Mouse (Mus musculus) liver, embryonic 11.5 days (tissue): ENCODE data around the gene Ikzf5. TPM values are rescaled to one million over a fixed set of nuclear protein-coding genes. Genes with fewer than 3 reads are reported as not detected.
A peak's percentile ranks its signal among the peaks of the same experiment; 100 is the strongest.
"Not testable (repeated sequence)": the region's sequence is repeated elsewhere in the genome, so short reads cannot be mapped to it uniquely, and the experiment has no call there.

ENCODE experiments used
- ATAC-seq: fragments of 200-750 bp; cut with Nextera tagmentation; replicated peaks from 2 replicates; pipeline ENCODE4 v1.8.0; 2017; ENCODE audit warnings: moderate number of reproducible peaks, mild to moderate bottlenecking, moderate TSS enrichment, moderate library complexity; ENCODE audit not compliant: low FRiP score
- DNase-seq: peaks from one replicate; pipeline ENCODE4 v3.0.0-alpha.2; 2017; ENCODE audit warnings: low spot score
- H3K27ac ChIP-seq: fragments of 300-500 bp; sonication (generic); 2 replicates; pipeline ENCODE4 v1.5.1; 2014; ENCODE audit warnings: mild to moderate bottlenecking, low read depth, low read length, control low read depth
- H3K27me3 ChIP-seq: fragments of 300-500 bp; sonication (generic); replicated peaks from 2 replicates; pipeline ENCODE4 v1.6.1; 2014; ENCODE audit warnings: low read length, mixed read lengths; ENCODE audit not compliant: control insufficient read depth, insufficient read depth
- H3K36me3 ChIP-seq: fragments of 300-500 bp; sonication (generic); 2 replicates; pipeline ENCODE4 v1.6.1; 2014; ENCODE audit warnings: mild to moderate bottlenecking, low read length, moderate library complexity, mixed read lengths; ENCODE audit not compliant: control insufficient read depth, insufficient read depth
- H3K4me1 ChIP-seq: fragments of 300-500 bp; sonication (generic); replicated peaks from 2 replicates; pipeline ENCODE4 v1.6.1; 2014; ENCODE audit warnings: low read length, mixed read lengths; ENCODE audit not compliant: control insufficient read depth, insufficient read depth
- H3K4me2 ChIP-seq: fragments of 300-500 bp; sonication (generic); 2 replicates; pipeline ENCODE4 v1.6.1; 2014; ENCODE audit warnings: mild to moderate bottlenecking, control low read depth, moderate library complexity
- H3K4me3 ChIP-seq: fragments of 300-500 bp; sonication (generic); 2 replicates; pipeline ENCODE4 v1.5.1; 2014; ENCODE audit warnings: low read depth, low read length, control low read depth
- H3K9ac ChIP-seq: fragments of 300-500 bp; sonication (generic); 2 replicates; pipeline ENCODE4 v1.6.1; 2014; ENCODE audit warnings: low read depth, low read length, control low read depth
- H3K9me3 ChIP-seq: fragments of 300-500 bp; sonication (generic); 2 replicates; pipeline ENCODE4 v1.6.1; 2016; ENCODE audit warnings: low read length, inconsistent platforms, mixed read lengths; ENCODE audit not compliant: control insufficient read depth
- WGBS: fragments of 180-500 bp; shearing (Covaris S2); extraction: QIAGEN DNeasy Blood & Tissue Kit; methylation state at CpG from one replicate; pipeline ENCODE4 v1.1.7; 2014; 5-methylcytosine and 5-hydroxymethylcytosine counted together
- polyA plus RNA-seq: library from polyadenylated mRNA; unstranded; fragments of >200 nt; fragmentation: Nextera tagmentation; extraction: Ambion mirVana; gene quantifications from 2 replicates; pipeline ENCODE4 v1.2.1, GENCODE M21; 2014

Gene Ikzf5
- polyA plus RNA-seq, 1 experiment from 2014 or later = 20.6 TPM

DNA sequence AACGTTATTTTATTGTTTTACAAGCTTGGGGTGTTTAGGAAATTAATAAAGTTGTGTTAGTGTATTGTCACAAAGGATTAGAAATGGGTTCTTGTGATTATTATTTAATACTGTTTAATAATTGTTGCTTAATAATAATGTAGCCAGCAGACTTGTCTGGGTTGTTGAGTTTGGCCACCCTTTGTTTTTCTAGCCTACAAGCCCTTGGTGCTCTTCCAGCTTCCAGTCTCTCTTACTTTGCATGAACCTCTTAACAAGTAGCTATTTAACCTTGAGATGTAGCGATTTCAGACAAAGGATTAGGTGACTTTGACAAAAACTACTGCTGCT is 1.6 kb upstream of the Ikzf5 start:
- no peak overlapping the region for H3K27ac ChIP-seq
- no peak overlapping the region; the same call in 1 of the 2 replicates for H3K4me2 ChIP-seq
- H3K36me3 ChIP-seq = no peaks in the 10 kb centered on the region
- no peaks in the 10 kb centered on the region for H3K9me3 ChIP-seq
- 62% methylated on average over 2 of the region's 2 CpGs for WGBS
- H3K9ac ChIP-seq = no peak overlapping the region
- no peak overlapping the region for H3K4me3 ChIP-seq
- H3K27me3 ChIP-seq = no peaks in the 10 kb centered on the region
- no peak for ATAC-seq
- no peak for DNase-seq
- H3K4me1 ChIP-seq = peaks cover 17% of the 10 kb centered on the region

DNA sequence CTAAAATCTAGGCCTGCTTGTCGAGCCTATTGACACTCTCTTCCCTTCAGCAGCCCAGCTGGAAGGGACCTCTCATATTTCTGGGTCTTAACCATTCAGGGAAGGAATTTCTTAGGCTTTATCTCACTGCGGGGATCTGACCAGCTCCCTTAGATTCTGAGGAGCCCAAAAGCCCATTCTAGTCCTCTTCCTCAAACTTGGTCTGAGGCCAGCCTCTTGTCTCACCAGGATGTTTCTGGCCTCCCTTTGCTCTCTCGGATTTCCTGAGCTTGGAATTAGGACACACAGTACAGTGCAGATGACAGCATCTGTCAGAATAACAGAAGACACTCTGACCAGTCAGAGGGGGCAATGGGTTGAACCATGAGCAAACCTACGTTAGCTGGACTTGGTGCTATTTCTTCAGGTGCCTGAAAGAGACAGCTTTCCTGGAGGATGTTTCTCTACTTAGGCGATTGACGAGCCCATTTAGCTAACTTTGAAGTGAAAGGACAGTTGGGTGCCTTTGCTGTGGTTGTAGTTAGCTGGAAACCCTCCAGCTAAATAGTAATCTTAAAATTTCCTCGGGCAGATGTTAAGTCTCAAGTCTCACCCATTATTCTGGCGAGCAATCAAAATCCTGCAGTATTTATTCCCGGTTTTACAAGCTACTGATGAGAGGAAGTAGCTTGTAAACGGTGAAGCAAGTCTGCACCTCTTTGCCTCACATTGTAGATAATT is 1.1 kb upstream of the Ikzf5 start:
- 53% methylated on average over 10 of the region's 10 CpGs for WGBS
- peak overlapping the region; percentile 74 for H3K4me2 ChIP-seq
- peak overlapping the region; percentile 70 for H3K9ac ChIP-seq
- ATAC-seq = no peak
- DNase-seq = no peak
- H3K4me1 ChIP-seq = peaks cover 17% of the 10 kb centered on the region
- H3K36me3 ChIP-seq = no peaks in the 10 kb centered on the region
- H3K27me3 ChIP-seq = no peaks in the 10 kb centered on the region
- no peaks in the 10 kb centered on the region for H3K9me3 ChIP-seq
- peak overlapping the region; percentile 93 for H3K4me3 ChIP-seq
- no peak overlapping the region for H3K27ac ChIP-seq

DNA sequence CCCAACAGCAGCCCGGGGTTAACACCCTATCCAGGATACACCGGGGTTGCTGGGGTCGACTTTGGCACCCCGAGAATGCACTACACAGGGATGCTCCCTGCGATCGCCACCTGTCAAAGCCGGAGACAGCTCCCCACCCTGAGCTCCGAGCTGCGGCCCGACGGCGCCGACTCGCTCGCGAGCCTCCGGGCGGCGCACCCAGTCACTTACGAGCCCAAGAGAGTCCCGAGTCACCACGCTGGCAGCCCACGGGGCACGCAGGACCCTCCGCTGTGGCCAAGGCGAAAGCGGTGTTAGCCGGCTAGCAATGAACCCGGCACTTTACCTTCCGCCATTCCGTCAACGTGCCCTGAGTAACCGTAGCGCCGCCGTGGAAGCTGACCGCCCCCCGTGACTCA is 334 bp downstream of the Ikzf5 start:
- peak overlapping the region; percentile 93 for H3K4me3 ChIP-seq
- 1% methylated on average over 38 of the region's 38 CpGs for WGBS
- peak overlapping the region; percentile 97 for H3K9ac ChIP-seq
- H3K9me3 ChIP-seq = no peaks in the 10 kb centered on the region
- ATAC-seq (peak; percentile 72), DNase-seq (peak; percentile 65)
- no peaks in the 10 kb centered on the region for H3K36me3 ChIP-seq
- H3K27me3 ChIP-seq = no peaks in the 10 kb centered on the region
- H3K4me1 ChIP-seq = peaks cover 17% of the 10 kb centered on the region
- H3K27ac ChIP-seq = 0 out of 2 replicates have a peak overlapping the region, but pooled peaks have one; percentile 13
- peak overlapping the region; percentile 65 for H3K4me2 ChIP-seq

DNA sequence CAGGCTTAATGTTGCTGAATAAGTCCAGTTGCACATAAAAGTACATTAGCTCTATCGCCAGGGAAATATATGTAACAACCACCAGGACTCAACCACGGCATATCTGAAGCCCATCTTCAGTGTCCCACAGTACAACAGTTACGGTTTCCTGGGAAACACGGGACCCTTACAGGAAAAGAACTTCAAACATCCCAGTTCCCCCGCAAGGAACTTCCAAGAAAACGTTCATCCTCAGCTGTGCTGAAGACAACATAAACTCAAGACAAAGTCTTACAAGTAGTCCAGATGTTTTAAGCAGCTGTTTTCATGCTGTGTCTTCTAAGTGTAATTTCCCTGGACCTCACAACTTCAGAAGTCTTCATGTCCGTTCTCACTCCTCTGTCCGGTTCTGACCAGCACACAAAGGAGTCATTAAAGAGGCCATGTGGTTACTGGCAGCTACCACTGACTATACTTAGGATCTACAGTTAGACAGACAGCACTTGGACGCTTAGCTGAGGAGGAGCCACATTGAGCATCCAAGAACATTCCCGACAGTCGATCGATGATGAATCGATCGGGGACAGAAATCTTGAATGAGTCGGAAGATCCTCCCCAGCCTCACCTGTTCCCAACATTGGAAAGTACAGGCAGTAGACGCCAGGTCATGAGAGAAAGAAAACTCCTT is 867 bp downstream of the Ikzf5 start:
- peak overlapping the region; percentile 65 for H3K4me2 ChIP-seq
- WGBS = 8% methylated on average over 16 of the region's 16 CpGs
- peak overlapping the region; percentile 93 for H3K4me3 ChIP-seq
- no peaks in the 10 kb centered on the region for H3K36me3 ChIP-seq
- H3K4me1 ChIP-seq = peaks cover 17% of the 10 kb centered on the region
- DNase-seq = no peak
- H3K9ac ChIP-seq = peak overlapping the region; percentile 97
- no peaks in the 10 kb centered on the region for H3K9me3 ChIP-seq
- 0 out of 2 replicates have a peak overlapping the region, but pooled peaks have one; percentile 13 for H3K27ac ChIP-seq
- H3K27me3 ChIP-seq = no peaks in the 10 kb centered on the region
- ATAC-seq = peak; percentile 3; the same call in 1 of the 2 replicates

DNA sequence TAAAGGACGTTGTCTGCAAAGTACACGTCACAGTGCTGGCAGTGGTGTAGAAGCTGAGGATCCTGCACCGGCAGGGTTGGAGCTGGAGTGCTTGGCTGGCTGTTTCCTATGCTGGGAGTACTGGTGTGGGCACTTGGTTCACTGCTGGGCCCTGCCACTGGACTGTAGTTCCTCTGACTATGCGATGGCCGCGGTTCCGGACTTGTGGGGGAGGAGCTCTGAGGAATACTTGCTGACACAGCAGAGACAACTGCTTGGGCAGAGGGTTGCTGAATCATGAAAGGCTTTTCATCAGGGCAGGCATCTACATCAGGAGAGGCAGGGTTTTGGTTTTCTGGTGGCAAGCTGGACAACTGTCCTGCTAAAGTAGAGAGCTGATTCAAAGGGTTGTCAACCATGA is 18.6 kb downstream of the Ikzf5 start:
- not testable (repeated sequence) for H3K27me3 ChIP-seq, H3K4me3 ChIP-seq, H3K9me3 ChIP-seq, H3K36me3 ChIP-seq, H3K4me1 ChIP-seq, DNase-seq, H3K27ac ChIP-seq, H3K4me2 ChIP-seq, ATAC-seq, H3K9ac ChIP-seq
- 92% methylated on average over 6 of the region's 7 CpGs for WGBS

DNA sequence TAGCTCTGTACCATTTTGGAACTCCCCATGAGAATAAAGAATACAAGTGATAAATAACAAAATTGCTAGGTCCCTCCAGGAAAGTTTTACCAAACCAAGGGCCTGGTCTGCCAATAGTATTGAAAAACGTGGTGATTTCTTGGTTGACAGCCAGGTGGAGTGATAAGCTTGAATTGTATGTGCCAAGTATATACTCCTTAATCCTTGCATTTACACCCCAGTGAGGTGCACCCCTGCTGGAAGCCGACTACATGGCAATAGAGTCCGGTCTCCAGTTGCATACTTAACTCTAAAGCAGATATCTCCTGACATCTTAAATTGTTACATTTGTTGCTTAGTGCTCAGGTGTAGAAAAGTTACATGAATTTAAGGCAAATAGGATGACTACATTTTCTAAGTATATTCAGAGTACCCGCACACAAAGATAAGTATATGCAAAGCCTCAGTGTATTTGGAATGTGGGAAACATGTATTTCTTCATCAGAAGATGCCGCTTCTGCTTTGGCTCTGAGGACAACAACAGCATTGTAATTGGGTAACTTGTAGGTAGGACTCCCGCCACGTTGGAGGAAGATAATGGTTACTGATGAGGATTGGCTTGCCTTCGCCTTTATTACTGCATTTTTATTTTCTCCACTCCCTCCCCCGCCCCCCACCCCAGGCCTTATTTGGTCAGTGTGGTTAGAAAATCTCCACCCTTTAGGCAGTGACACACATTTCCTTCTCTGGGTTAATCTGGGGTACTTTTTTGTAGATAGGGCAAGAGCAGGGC is 38.3 kb downstream of the Ikzf5 start:
- DNase-seq = no peak
- peak overlapping the region; percentile 93; the same call in 1 of the 2 replicates for H3K27ac ChIP-seq

DNA sequence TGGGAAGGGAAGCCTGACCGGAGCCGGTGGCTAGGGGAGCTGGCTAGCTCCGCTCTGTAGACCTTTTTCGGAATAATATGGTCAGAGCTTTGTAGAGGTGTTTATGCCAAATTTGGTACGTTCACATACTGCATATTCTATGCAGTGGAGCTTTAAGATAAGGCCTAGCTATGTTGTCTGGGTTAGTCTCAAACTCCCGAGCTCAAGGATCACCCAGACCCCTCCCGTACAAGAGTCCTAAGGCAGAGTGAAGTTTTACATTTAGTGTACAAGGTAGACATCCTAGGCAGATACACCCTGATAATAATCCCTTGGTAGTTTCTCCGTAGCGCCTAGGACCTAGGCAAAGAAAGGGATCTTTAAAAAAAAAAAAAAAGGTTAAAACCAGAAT is 38.9 kb downstream of the Ikzf5 start:
- DNase-seq (no peak), ATAC-seq (peak; percentile 71)
- 4% methylated on average over 9 of the region's 9 CpGs for WGBS

More for the DNA sequence above, 38.3 kb downstream of the Ikzf5 start:
- 0 out of 2 replicates have a peak, but pooled peaks cover 2% of the 10 kb centered on the region for H3K36me3 ChIP-seq
- H3K27me3 ChIP-seq = no peaks in the 10 kb centered on the region
- H3K4me3 ChIP-seq = peak overlapping the region; percentile 80
- H3K9me3 ChIP-seq = no peaks in the 10 kb centered on the region
- ATAC-seq = no peak
- 49% methylated on average over 9 of the region's 9 CpGs for WGBS
- peak overlapping the region; percentile 86 for H3K9ac ChIP-seq
- H3K4me2 ChIP-seq = peak overlapping the region; percentile 82
- 0 out of 2 replicates have a peak, but pooled peaks cover 7% of the 10 kb centered on the region for H3K4me1 ChIP-seq

DNA sequence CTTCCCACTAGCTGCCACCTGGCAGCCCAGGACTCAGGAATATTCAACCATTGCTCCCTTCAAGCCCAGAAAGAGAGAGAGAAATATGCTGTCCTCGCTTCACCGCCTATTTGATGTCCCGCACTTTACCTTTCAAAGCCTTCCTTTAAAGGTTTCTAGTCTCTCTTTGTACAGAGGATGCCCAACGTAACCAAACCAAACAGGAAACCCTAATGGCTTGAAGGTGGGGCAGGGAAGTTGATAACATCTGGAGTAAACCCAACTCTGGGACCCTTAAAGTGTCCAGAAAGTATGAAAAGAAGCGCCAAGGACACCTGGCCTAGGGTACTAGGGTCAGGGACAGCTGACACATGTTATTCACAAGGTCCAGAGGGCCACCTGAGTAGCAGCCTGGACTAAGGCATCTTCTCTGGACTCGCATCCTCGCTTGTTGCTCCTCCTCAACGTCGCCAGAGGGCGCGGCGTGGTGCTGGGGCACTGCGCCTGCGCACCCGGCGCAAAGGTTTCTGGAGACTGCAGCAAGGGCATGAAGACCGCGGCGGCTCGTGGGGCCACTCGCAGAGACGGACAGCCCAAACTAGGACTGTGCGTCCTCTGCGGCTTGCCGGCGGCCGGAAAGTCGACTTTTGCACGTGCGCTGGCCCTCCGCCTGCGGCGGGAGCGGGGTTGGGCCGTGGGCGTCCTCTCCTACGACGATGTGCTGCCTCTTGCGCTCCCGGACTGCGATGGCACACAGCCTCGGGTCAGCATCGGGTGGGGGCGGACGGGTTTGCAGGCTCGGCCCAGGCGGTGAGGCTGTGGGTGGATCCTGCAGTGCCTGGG is 39.5 kb downstream of the Ikzf5 start, which contains the start of gene Pstk:
Gene Pstk, plus strand, starts transcription at position 494 of the 822 bp plus-strand sequence.
- ATAC-seq = peak; percentile 94
- H3K27ac ChIP-seq = peak within 1 kb of the TSS; percentile 93
- H3K9me3 ChIP-seq = no peaks in the 10 kb centered on the region
- peak; percentile 90 for DNase-seq
- peak within 1 kb of the TSS; percentile 86 for H3K9ac ChIP-seq
- H3K4me2 ChIP-seq = peak within 1 kb of the TSS; percentile 82
- WGBS = 3% methylated on average over 47 of the region's 47 CpGs
- no peaks in the 10 kb centered on the region for H3K27me3 ChIP-seq
- H3K4me1 ChIP-seq = 0 out of 2 replicates have a peak, but pooled peaks cover 7% of the 10 kb centered on the region
- 0 out of 2 replicates have a peak, but pooled peaks cover 2% of the 10 kb centered on the region for H3K36me3 ChIP-seq
- H3K4me3 ChIP-seq = peak within 1 kb of the TSS; percentile 80

More for the DNA sequence above, 38.9 kb downstream of the Ikzf5 start:
- Histone ChIP-seq H3K27me3 (no peaks in the 10 kb centered on the region), H3K4me3 (peak overlapping the region; percentile 80), H3K4me1 (0 out of 2 replicates have a peak, but pooled peaks cover 7% of the 10 kb centered on the region), H3K9me3 (no peaks in the 10 kb centered on the region), H3K36me3 (0 out of 2 replicates have a peak, but pooled peaks cover 2% of the 10 kb centered on the region), H3K9ac (peak overlapping the region; percentile 86), H3K4me2 (peak overlapping the region; percentile 82), H3K27ac (peak overlapping the region; percentile 93)
